Mouse (Mus musculus) heart, postnatal 0 days (tissue): ENCODE data around the gene Nid2. TPM values are rescaled to one million over a fixed set of nuclear protein-coding genes. Genes with fewer than 3 reads are reported as not detected.

ENCODE experiments used
- ATAC-seq: fragments of 200-750 bp; cut with Nextera tagmentation; 2 replicates; pipeline ENCODE4 v1.8.0; 2017; ENCODE audit warnings: low read depth, moderate number of reproducible peaks, moderate library complexity; ENCODE audit not compliant: insufficient read depth
- DNase-seq: peaks from one replicate; pipeline ENCODE4 v3.0.0-alpha.2; 2016; ENCODE audit warnings: low spot score
- H3K27ac ChIP-seq: fragments of 300-500 bp; sonication (generic); 2 replicates; pipeline ENCODE4 v1.5.1; 2014; ENCODE audit warnings: low read depth, mild to moderate bottlenecking
- H3K27me3 ChIP-seq: fragments of 300-500 bp; sonication (generic); 2 replicates; pipeline ENCODE4 v1.6.1; 2014; ENCODE audit warnings: low read length, mixed read lengths; ENCODE audit not compliant: control insufficient read depth, insufficient read depth
- H3K36me3 ChIP-seq: fragments of 300-500 bp; sonication (generic); replicated peaks from 2 replicates; pipeline ENCODE4 v1.6.1; 2014; ENCODE audit warnings: low read length, mixed read lengths; ENCODE audit not compliant: control insufficient read depth, insufficient read depth
- H3K4me1 ChIP-seq: fragments of 300-500 bp; sonication (generic); 2 replicates; pipeline ENCODE4 v1.6.1; 2014; ENCODE audit warnings: antibody characterized with exemption; ENCODE audit not compliant: control insufficient read depth, insufficient read depth
- H3K4me2 ChIP-seq: fragments of 300-500 bp; sonication (generic); 2 replicates; pipeline ENCODE4 v1.6.1; 2014; ENCODE audit warnings: low read depth, mild to moderate bottlenecking, low read length, moderate library complexity
- H3K4me3 ChIP-seq: fragments of 300-500 bp; sonication (generic); 2 replicates; pipeline ENCODE4 v1.5.1; 2014; ENCODE audit warnings: low read depth, low read length
- H3K9ac ChIP-seq: fragments of 300-500 bp; sonication (generic); replicated peaks from 2 replicates; pipeline ENCODE4 v1.6.1; 2014; ENCODE audit warnings: low read depth, low read length, mixed read lengths
- H3K9me3 ChIP-seq: fragments of 300-500 bp; sonication (generic); replicated peaks from 2 replicates; pipeline ENCODE4 v1.6.1; 2016; ENCODE audit warnings: low read length; ENCODE audit not compliant: control insufficient read depth
- CTCF ChIP-seq: IDR thresholded peaks from 2 replicates; pipeline ENCODE4 v1.5.1; 2016; ENCODE audit warnings: antibody characterized with exemption, control low read depth, low read depth
- EP300 ChIP-seq: IDR thresholded peaks from 2 replicates; pipeline ENCODE4 v1.6.1; 2016; ENCODE audit warnings: antibody characterized with exemption, low read depth
- WGBS: fragments of 180-500 bp; shearing (Covaris S2); extraction: QIAGEN DNeasy Blood & Tissue Kit; methylation state at CpG from one replicate; pipeline ENCODE4 v1.1.7; 2014; 5-methylcytosine and 5-hydroxymethylcytosine counted together
- polyA plus RNA-seq: library from polyadenylated mRNA; unstranded; fragments of >200 nt; fragmentation: Nextera tagmentation; extraction: Ambion mirVana; gene quantifications from 2 replicates; pipeline ENCODE4 v1.2.1, GENCODE M21; 2015
- total RNA-seq: library from RNA; depleted of rRNA; stranded (reverse); fragments of >200 nt; gene quantifications from 2 replicates; pipeline ENCODE4 v1.2.3, GENCODE M21; 2014; ENCODE audit warnings: low replicate concordance

Nid2 gene
- total and polyA plus RNA-seq, 2 experiments from 2014 or later = 47.7 to 79.7 TPM

GRCm38 (mm10) chr14:19785797-19786588 is 34.9 kb downstream of the Nid2 start:
- TF ChIP-seq CTCF (no peak), EP300 (no peak)
- 79% methylated on average over 9 of the region's 9 CpGs for WGBS
- Histone ChIP-seq H3K36me3 (peaks cover 23% of the 10 kb centered on the region), H3K4me1 (no peaks in the 10 kb centered on the region), H3K9me3 (no peaks in the 10 kb centered on the region), H3K4me3 (no peak overlapping the region), H3K27ac (no peak overlapping the region), H3K4me2 (no peak overlapping the region), H3K27me3 (no peaks in the 10 kb centered on the region), H3K9ac (no peak overlapping the region)
- DNase-seq (no peak), ATAC-seq (no peak)

- DNase-seq (no peak), ATAC-seq (no peak)
- H3K36me3 ChIP-seq = peaks cover 28% of the 10 kb centered on the region
- WGBS = 63% methylated on average over 1 of the region's 1 CpGs
- H3K4me1 ChIP-seq = no peaks in the 10 kb centered on the region
- H3K9me3 ChIP-seq = no peaks in the 10 kb centered on the region
- TF ChIP-seq EP300 = no peak
- TF ChIP-seq CTCF = no peak
- no peak overlapping the region for H3K9ac ChIP-seq
- H3K27ac ChIP-seq = no peak overlapping the region
- H3K4me3 ChIP-seq = no peak overlapping the region
- H3K4me2 ChIP-seq = no peak overlapping the region
- H3K27me3 ChIP-seq = no peaks in the 10 kb centered on the region
Observed at GRCm38 (mm10) chr14:19788443-19788842, 37.4 kb downstream of the Nid2 start.

- Histone ChIP-seq H3K9me3 (no peaks in the 10 kb centered on the region), H3K4me3 (no peak overlapping the region), H3K4me1 (no peaks in the 10 kb centered on the region), H3K4me2 (no peak overlapping the region), H3K36me3 (peaks cover 56% of the 10 kb centered on the region), H3K27ac (peak overlapping the region; percentile 44), H3K27me3 (no peaks in the 10 kb centered on the region), H3K9ac (no peak overlapping the region)
- ATAC-seq (peak; percentile 39; the same call in 1 of the 2 replicates), DNase-seq (no peak)
- WGBS = 45% methylated on average over 4 of the region's 4 CpGs
- TF ChIP-seq EP300 (no peak), CTCF (no peak)
Observed at GRCm38 (mm10) chr14:19794881-19795280, 43.8 kb downstream of the Nid2 start.

GRCm38 (mm10) chr14:19796541-19797304 is 45.7 kb downstream of the Nid2 start:
- H3K4me2 ChIP-seq = no peak overlapping the region
- WGBS = 62% methylated on average over 18 of the region's 18 CpGs
- no peaks in the 10 kb centered on the region for H3K4me1 ChIP-seq
- H3K9me3 ChIP-seq = no peaks in the 10 kb centered on the region
- H3K9ac ChIP-seq = no peak overlapping the region
- no peak overlapping the region for H3K4me3 ChIP-seq
- DNase-seq (no peak), ATAC-seq (no peak)
- H3K36me3 ChIP-seq = peaks cover 60% of the 10 kb centered on the region
- H3K27me3 ChIP-seq = no peaks in the 10 kb centered on the region
- TF ChIP-seq CTCF = no peak
- TF ChIP-seq EP300 = no peak
- no peak overlapping the region for H3K27ac ChIP-seq

- Histone ChIP-seq H3K9me3 (no peaks in the 10 kb centered on the region), H3K27me3 (no peaks in the 10 kb centered on the region), H3K4me2 (no peak overlapping the region), H3K27ac (no peak overlapping the region), H3K36me3 (peaks cover 66% of the 10 kb centered on the region), H3K4me1 (no peaks in the 10 kb centered on the region), H3K9ac (no peak overlapping the region), H3K4me3 (no peak overlapping the region)
- ATAC-seq (no peak), DNase-seq (no peak)
- WGBS = 51% methylated on average over 2 of the region's 2 CpGs
- TF ChIP-seq EP300 = no peak
- no peak for TF ChIP-seq CTCF
Observed at GRCm38 (mm10) chr14:19800485-19800884, 49.4 kb downstream of the Nid2 start.
